Mouse (Mus musculus): ENCODE data around the gene Ift122.

The Ift122 gene

GRCm38 (mm10) chr6:115890601-115891000 lies 37.3 kb downstream of the Ift122 start:
- CTCF ChIA-PET, result interaction anchor here (0.7 kb wide), 1 partner anchor 185 kb away, joined by 3 read pairs; no protein-coding TSS in a partner anchor

- CTCF ChIA-PET, result interaction anchor here (0.7 kb wide), 1 partner anchor 185 kb away, joined by 3 read pairs; no protein-coding TSS in a partner anchor
Observed at GRCm38 (mm10) chr6:115891061-115891460, 37.8 kb downstream of the Ift122 start.

GRCm38 (mm10) chr6:115891497-115892061 lies 38.3 kb downstream of the Ift122 start:
- CTCF ChIA-PET, result interaction anchor here (0.7 kb wide), 2 partner anchors 186 to 229 kb away, joined by 3 to 4 read pairs; no protein-coding TSS in a partner anchor

GRCm38 (mm10) chr6:115892363-115892762 lies 39.1 kb downstream of the Ift122 start:
- CTCF ChIA-PET, result no interaction called here

- CTCF ChIA-PET, result no interaction called here
Observed at GRCm38 (mm10) chr6:115896346-115896745, 43.1 kb downstream of the Ift122 start.

GRCm38 (mm10) chr6:115897117-115897516 lies 43.8 kb downstream of the Ift122 start:
- CTCF ChIA-PET, result interaction anchor here (0.7 kb wide), 1 partner anchor 230 kb away, joined by 14 read pairs; no protein-coding TSS in a partner anchor

- CTCF ChIA-PET, result interaction anchor here (0.7 kb wide), 1 partner anchor 95 kb away, joined by 3 read pairs; no protein-coding TSS in a partner anchor
Observed at GRCm38 (mm10) chr6:115897926-115898520, 44.8 kb downstream of the Ift122 start.

- CTCF ChIA-PET, result interaction anchor here (0.5 kb wide), 1 partner anchor 80 kb away, joined by 5 read pairs; no protein-coding TSS in a partner anchor
Observed at GRCm38 (mm10) chr6:115901062-115901461, 47.8 kb downstream of the Ift122 start.

GRCm38 (mm10) chr6:115901489-115901931 lies 48.2 kb downstream of the Ift122 start:
- CTCF ChIA-PET, result no interaction called here

- CTCF ChIA-PET, result no interaction called here
Observed at GRCm38 (mm10) chr6:115902545-115902944, 49.3 kb downstream of the Ift122 start.

GRCm38 (mm10) chr6:115905568-115905967 lies 52.3 kb downstream of the Ift122 start:
- CTCF ChIA-PET, result no interaction called here

GRCm38 (mm10) chr6:115906455-115906854 lies 53.2 kb downstream of the Ift122 start:
- CTCF ChIA-PET, result no interaction called here

GRCm38 (mm10) chr6:115906871-115907270 lies 53.6 kb downstream of the Ift122 start:
- CTCF ChIA-PET, result no interaction called here

GRCm38 (mm10) chr6:115908421-115908982 lies 55.2 kb downstream of the Ift122 start:
- CTCF ChIA-PET, result no interaction called here

GRCm38 (mm10) chr6:115909052-115909451 lies 55.8 kb downstream of the Ift122 start:
- CTCF ChIA-PET, result no interaction called here

- CTCF ChIA-PET, result no interaction called here
Observed at GRCm38 (mm10) chr6:115909940-115910339, 56.7 kb downstream of the Ift122 start.

- CTCF ChIA-PET, result no interaction called here
Observed at GRCm38 (mm10) chr6:115911763-115912162, 58.5 kb downstream of the Ift122 start.

GRCm38 (mm10) chr6:115913482-115913881 lies 60.2 kb downstream of the Ift122 start:
- CTCF ChIA-PET, result no interaction called here

- CTCF ChIA-PET, result no interaction called here
Observed at GRCm38 (mm10) chr6:115914511-115915202, 61.4 kb downstream of the Ift122 start.

GRCm38 (mm10) chr6:115915601-115916445 lies 62.6 kb downstream of the Ift122 start:
- CTCF ChIA-PET, result no interaction called here

GRCm38 (mm10) chr6:115916611-115917010 lies 63.3 kb downstream of the Ift122 start:
- CTCF ChIA-PET, result no interaction called here

GRCm38 (mm10) chr6:115918615-115919014 lies 65.3 kb downstream of the Ift122 start:
- CTCF ChIA-PET, result no interaction called here

All from spleen, embryonic (tissue).